Mouse (Mus musculus): ENCODE measurements at regions not wholly inside any gene's neighbourhood (a gene's known extent, or its start where the extent isn't known, plus 50 kb on each side); places are given as distances from the start of the nearest gene placed in this dataset.

DNA sequence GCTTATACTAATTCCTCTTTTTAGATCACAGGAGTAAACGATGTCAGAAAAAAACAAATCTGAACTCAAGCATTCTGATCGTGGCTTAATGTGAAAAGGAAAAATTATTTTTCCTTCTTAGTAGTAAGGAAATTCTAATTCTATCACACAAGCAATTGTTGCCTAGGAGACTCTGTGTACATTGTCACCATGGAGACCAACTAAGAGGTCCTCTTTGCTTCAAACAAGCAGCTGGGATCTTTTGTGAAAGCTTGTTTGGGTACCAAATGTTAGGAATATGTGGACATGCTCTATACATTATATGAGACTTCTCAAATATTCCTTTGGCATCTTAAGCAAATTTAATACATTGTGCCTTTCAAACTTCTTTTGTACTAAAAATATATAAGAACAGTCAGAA lies 345.9 kb upstream of the Atp10a start:
- H3K4me3 ChIP-seq = no peak overlapping the region
- no peaks in the 10 kb centered on the region; the same call in 1 of the 2 replicates for H3K9me3 ChIP-seq (replicated peaks)
- no peaks in the 10 kb centered on the region for H3K27me3 ChIP-seq (replicated peaks)
- no peaks in the 10 kb centered on the region for H3K36me3 ChIP-seq
- H3K4me2 ChIP-seq = no peak overlapping the region
- 62% methylated on average over 2 of the region's 2 CpGs for WGBS
- H3K27ac ChIP-seq (ENCODE audit: poor library complexity, severe bottlenecking) = no peak overlapping the region
- no peak for ATAC-seq (ENCODE audit: insufficient number of reproducible peaks, low FRiP score)
- no peaks in the 10 kb centered on the region for H3K4me1 ChIP-seq (replicated peaks)
- H3K9ac ChIP-seq = no peak overlapping the region

DNA sequence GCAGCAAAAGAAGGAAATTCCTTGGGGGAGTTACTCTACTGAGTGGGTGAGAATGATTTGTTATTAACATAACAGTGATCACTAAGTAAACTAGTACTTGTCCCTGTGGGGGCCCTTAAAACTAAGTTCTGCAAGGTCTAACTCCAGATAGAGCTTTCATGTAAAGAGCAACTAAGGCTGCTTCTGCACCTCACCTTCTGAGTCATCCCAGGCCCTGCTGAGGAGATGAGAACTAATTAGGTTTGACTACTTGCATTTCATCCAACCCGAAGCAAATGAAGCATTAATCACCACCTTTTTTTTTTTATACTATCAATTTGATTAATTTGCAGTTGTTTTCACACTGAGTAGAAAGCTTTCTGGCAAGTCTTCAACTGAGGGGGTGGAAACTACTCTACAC lies 333.6 kb upstream of the Atp10a start:
- no peaks in the 10 kb centered on the region for H3K4me1 ChIP-seq (replicated peaks)
- 44% methylated on average over 1 of the region's 1 CpGs for WGBS
- H3K27me3 ChIP-seq (replicated peaks) = no peaks in the 10 kb centered on the region
- no peak overlapping the region for H3K9ac ChIP-seq
- H3K36me3 ChIP-seq = no peaks in the 10 kb centered on the region
- H3K9me3 ChIP-seq (replicated peaks) = no peaks in the 10 kb centered on the region
- no peak overlapping the region for H3K4me3 ChIP-seq
- H3K27ac ChIP-seq (ENCODE audit: poor library complexity, severe bottlenecking) = no peak overlapping the region
- H3K4me2 ChIP-seq = no peak overlapping the region
- no peak for ATAC-seq (ENCODE audit: insufficient number of reproducible peaks, low FRiP score)

DNA sequence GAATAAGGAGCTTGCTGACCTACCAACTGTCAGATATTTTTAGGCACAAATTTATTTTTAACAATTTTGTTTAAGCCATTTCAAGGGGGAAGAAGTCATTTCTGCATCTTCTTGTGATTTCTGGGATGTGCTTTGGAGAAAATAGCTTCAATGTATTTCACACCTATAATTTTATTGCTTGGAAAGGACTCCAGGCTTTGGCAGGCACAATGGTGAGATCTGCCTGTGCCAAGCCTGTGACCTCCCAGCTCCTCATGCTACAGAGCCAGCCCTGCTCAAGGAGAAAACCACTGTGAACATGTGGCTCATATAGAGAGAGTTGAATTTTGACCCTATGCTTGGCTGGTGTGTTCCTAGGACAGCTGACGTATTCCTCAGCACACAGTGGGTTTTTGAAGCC lies 288.6 kb upstream of the Atp10a start:
- no peak overlapping the region for H3K4me3 ChIP-seq
- ATAC-seq (ENCODE audit: insufficient number of reproducible peaks, low FRiP score) = no peak
- 79% methylated on average over 1 of the region's 1 CpGs for WGBS
- no peaks in the 10 kb centered on the region for H3K36me3 ChIP-seq
- H3K4me2 ChIP-seq = no peak overlapping the region
- H3K9ac ChIP-seq = no peak overlapping the region
- no peaks in the 10 kb centered on the region for H3K27me3 ChIP-seq (replicated peaks)
- no peak overlapping the region for H3K27ac ChIP-seq (ENCODE audit: poor library complexity, severe bottlenecking)
- no peaks in the 10 kb centered on the region for H3K4me1 ChIP-seq (replicated peaks)
- no peaks in the 10 kb centered on the region for H3K9me3 ChIP-seq (replicated peaks)

DNA sequence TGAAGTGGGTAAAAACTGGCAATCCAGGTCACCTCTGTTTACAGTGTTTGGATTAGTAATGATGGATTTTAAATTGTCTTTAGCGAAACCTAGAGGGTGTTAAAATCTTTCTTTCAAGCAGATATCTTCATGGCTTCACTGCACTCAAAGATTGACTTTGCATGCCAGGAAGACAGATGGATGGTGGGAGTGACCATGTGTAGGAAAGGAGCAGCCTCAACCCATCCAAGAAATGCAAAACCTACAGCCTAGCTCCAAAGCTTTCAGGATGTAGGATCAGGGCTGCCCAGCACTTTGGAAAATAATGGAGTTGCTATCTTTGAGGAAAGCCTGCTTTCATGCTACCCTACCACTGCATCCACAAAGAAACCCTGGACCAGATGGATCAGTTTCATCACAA lies 272.6 kb upstream of the Atp10a start:
- Histone ChIP-seq H3K4me2 (no peak overlapping the region), H3K36me3 (no peaks in the 10 kb centered on the region), H3K27me3 (replicated peaks) (no peaks in the 10 kb centered on the region), H3K4me3 (no peak overlapping the region), H3K4me1 (replicated peaks) (no peaks in the 10 kb centered on the region), H3K9me3 (replicated peaks) (no peaks in the 10 kb centered on the region), H3K9ac (no peak overlapping the region), H3K27ac (ENCODE audit: poor library complexity, severe bottlenecking) (no peak overlapping the region)
- 56% methylated on average over 1 of the region's 1 CpGs for WGBS
- ATAC-seq (ENCODE audit: insufficient number of reproducible peaks, low FRiP score) = no peak

DNA sequence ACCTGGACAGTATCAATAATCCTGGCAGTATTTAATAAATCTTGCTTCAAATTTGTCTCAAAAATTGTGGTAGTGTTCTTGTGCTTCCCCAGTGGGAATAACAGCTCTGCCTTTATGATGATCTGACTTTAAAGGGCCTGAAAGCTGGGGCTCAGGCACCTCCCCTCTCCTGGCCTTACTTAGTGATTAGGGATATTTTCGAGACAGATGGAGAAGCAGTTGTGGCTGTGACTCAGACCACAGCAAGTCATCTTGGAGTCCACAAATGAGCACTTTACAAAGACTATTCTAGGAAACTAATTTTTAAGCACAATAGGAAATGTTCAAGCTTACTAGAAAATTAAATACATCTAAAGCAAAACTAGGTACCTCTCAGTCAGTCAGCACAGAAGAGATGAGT lies 267.6 kb upstream of the Atp10a start:
- ATAC-seq (ENCODE audit: insufficient number of reproducible peaks, low FRiP score) = no peak

DNA sequence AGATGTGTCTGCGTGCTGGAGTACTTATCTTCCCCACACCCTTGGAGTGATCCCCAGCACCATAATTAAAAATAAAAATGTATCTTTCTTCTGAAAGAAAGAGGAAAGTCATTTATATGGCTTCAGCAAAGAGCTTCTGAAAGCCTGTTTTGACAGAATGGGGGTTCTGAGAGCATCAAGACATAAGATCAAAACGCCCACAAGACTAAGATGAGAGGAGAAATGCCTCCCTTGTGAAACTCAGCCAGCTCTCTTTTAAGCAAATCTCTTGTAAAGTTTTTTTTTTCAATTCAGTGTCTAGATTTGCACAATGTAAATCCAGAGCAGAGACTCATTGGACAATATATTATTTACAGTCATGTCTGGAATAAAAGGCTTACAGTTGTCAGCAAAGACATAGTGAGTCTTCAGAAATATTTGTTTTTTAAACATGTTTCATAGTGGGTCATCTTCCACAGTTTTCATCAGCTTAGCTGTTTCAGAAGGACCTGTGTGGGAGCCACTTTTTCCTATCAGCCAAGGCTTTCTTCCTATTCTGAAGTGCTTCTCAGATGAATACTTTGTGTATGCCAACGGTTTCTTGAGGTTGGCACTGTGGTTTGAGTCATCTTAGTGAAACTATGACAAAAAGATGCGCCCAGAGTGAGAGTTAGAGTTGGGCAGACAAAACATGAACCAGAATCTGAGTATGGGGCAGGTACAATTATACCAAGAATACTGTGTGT lies 263.4 kb upstream of the Atp10a start:
- Histone ChIP-seq H3K4me1 (replicated peaks) (no peaks in the 10 kb centered on the region), H3K27ac (ENCODE audit: poor library complexity, severe bottlenecking) (no peak overlapping the region), H3K9ac (no peak overlapping the region), H3K36me3 (no peaks in the 10 kb centered on the region), H3K4me3 (no peak overlapping the region), H3K4me2 (no peak overlapping the region), H3K27me3 (replicated peaks) (no peaks in the 10 kb centered on the region), H3K9me3 (replicated peaks) (no peaks in the 10 kb centered on the region)
- WGBS = 80% methylated on average over 4 of the region's 4 CpGs
- no peak for ATAC-seq (ENCODE audit: insufficient number of reproducible peaks, low FRiP score)

More for the DNA sequence above, 267.6 kb upstream of the Atp10a start:
- Histone ChIP-seq H3K27me3 (replicated peaks) (no peaks in the 10 kb centered on the region), H3K4me1 (replicated peaks) (no peaks in the 10 kb centered on the region), H3K27ac (ENCODE audit: poor library complexity, severe bottlenecking) (no peak overlapping the region), H3K9ac (no peak overlapping the region), H3K4me2 (no peak overlapping the region), H3K36me3 (no peaks in the 10 kb centered on the region), H3K4me3 (no peak overlapping the region), H3K9me3 (replicated peaks) (no peaks in the 10 kb centered on the region)
- WGBS = 69% methylated on average over 1 of the region's 1 CpGs

DNA sequence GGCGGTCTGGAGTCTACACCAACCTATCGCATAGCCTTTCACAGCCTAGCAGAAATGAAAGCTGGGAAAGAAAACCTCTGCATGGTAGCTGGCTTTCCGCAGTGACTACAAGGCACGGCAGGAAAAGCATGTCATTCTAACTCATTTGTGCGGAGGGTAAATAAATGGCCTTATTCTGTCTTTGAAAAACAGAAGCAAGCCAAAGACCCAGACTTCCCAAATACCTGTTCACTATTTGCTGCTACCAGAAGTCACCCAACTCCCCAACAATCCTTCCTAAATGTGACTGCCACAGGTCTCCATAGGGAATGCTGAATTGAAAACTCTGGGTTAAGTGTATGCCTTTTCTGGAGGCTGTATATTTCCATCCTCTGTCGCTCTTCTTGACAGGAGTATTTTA lies 258.0 kb upstream of the Atp10a start:
- peak overlapping the region; percentile 79 for H3K9ac ChIP-seq
- H3K9me3 ChIP-seq (replicated peaks) = no peaks in the 10 kb centered on the region
- 26% methylated on average over 6 of the region's 6 CpGs for WGBS
- no peaks in the 10 kb centered on the region for H3K36me3 ChIP-seq
- H3K27me3 ChIP-seq (replicated peaks) = no peaks in the 10 kb centered on the region
- H3K4me3 ChIP-seq = peak overlapping the region; percentile 70
- peak overlapping the region; percentile 93 for H3K27ac ChIP-seq (ENCODE audit: poor library complexity, severe bottlenecking)
- H3K4me1 ChIP-seq (replicated peaks) = peaks cover 11% of the 10 kb centered on the region; the same call in 1 of the 2 replicates
- H3K4me2 ChIP-seq = peak overlapping the region; percentile 61
- no peak for ATAC-seq (ENCODE audit: insufficient number of reproducible peaks, low FRiP score)

DNA sequence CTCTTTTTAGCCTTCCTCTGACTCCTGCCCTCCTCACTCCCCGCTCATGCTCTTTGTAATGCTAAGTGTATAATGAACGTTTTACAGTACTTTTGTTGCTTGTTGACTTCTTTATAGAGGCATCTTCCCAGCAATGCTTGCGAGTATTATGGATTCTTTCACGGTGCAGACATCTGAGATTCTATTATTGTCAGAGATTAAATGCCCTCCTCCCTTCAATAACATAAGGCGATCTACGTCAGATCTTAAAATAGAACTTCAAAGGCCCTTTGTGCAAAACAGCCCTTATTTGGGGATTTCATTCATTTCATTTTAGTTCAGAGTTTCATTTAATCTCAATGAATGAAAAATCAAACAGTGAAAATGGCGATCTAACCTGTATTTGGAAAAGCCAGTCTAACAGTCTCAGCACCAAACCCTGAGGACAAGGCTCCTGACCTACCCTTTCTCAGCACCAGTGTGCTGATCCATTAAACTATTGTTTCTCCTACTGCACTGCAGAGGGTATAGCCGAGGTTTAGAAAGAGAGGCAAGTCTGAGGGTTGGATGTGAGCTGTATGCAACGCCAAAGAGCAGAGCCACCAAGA lies 257.3 kb upstream of the Atp10a start:
- Histone ChIP-seq H3K9ac (peak overlapping the region; percentile 79), H3K27ac (ENCODE audit: poor library complexity, severe bottlenecking) (peak overlapping the region; percentile 93), H3K9me3 (replicated peaks) (no peaks in the 10 kb centered on the region), H3K4me3 (peak overlapping the region; percentile 70), H3K4me1 (replicated peaks) (peaks cover 11% of the 10 kb centered on the region; the same call in 1 of the 2 replicates), H3K27me3 (replicated peaks) (no peaks in the 10 kb centered on the region), H3K36me3 (no peaks in the 10 kb centered on the region), H3K4me2 (peak overlapping the region; percentile 61)
- WGBS = 2% methylated on average over 9 of the region's 9 CpGs
- no peak for ATAC-seq (ENCODE audit: insufficient number of reproducible peaks, low FRiP score)

DNA sequence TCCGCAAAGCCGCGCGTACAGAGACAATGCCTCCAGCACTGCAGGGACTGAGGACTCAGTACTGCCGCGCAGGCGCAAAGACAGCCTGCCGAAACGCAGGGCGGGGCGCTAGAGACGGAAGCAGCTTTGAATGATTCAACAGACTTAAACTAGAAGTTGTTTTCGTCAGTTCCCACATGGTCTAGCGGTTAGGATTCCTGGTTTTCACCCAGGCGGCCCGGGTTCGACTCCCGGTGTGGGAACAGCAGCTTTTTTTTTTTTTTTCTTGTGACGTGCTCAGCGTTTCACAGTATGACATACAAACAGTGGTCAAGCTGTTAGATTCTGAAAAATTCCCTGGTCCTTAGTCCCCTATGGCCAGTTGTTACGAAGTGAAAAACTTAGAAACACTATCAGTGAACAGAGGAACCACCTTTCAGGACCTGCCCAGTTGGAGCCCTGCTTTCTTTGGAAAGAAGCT lies 256.8 kb upstream of the Atp10a start:
- peak overlapping the region; percentile 70 for H3K4me3 ChIP-seq
- under 1% methylated on average over 21 of the region's 21 CpGs for WGBS
- H3K9me3 ChIP-seq (replicated peaks) = no peaks in the 10 kb centered on the region
- H3K4me1 ChIP-seq (replicated peaks) = peaks cover 11% of the 10 kb centered on the region; the same call in 1 of the 2 replicates
- ATAC-seq (ENCODE audit: insufficient number of reproducible peaks, low FRiP score) = peak; percentile 96
- H3K4me2 ChIP-seq = peak overlapping the region; percentile 61
- H3K27ac ChIP-seq (ENCODE audit: poor library complexity, severe bottlenecking) = peak overlapping the region; percentile 93
- H3K36me3 ChIP-seq = no peaks in the 10 kb centered on the region
- peak overlapping the region; percentile 79 for H3K9ac ChIP-seq
- H3K27me3 ChIP-seq (replicated peaks) = no peaks in the 10 kb centered on the region

DNA sequence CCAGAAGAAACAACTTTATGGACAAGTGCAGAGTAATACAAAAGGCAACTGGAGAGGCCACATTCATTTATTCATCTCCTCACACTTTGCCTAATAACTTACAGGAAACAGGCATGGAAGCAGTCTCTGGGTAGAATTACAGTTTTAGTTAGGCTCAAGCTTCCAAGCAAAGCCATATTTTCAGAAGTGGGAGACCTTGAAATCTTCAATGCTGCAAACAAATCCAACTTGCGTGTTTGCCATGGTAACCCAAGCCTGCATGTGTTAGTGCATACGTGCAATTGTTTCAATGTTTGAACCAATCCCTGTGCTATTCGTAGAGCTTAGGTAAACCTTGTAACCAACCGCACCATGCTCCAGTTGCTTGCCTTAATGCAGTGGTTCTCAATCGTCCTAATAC lies 256.3 kb upstream of the Atp10a start:
- peak overlapping the region; percentile 61 for H3K4me2 ChIP-seq
- H3K4me3 ChIP-seq = peak overlapping the region; percentile 70
- no peak for ATAC-seq (ENCODE audit: insufficient number of reproducible peaks, low FRiP score)
- no peaks in the 10 kb centered on the region for H3K27me3 ChIP-seq (replicated peaks)
- no peak overlapping the region for H3K27ac ChIP-seq (ENCODE audit: poor library complexity, severe bottlenecking)
- H3K36me3 ChIP-seq = no peaks in the 10 kb centered on the region
- 57% methylated on average over 5 of the region's 5 CpGs for WGBS
- peaks cover 11% of the 10 kb centered on the region; the same call in 1 of the 2 replicates for H3K4me1 ChIP-seq (replicated peaks)
- H3K9me3 ChIP-seq (replicated peaks) = no peaks in the 10 kb centered on the region
- H3K9ac ChIP-seq = peak overlapping the region; percentile 55

DNA sequence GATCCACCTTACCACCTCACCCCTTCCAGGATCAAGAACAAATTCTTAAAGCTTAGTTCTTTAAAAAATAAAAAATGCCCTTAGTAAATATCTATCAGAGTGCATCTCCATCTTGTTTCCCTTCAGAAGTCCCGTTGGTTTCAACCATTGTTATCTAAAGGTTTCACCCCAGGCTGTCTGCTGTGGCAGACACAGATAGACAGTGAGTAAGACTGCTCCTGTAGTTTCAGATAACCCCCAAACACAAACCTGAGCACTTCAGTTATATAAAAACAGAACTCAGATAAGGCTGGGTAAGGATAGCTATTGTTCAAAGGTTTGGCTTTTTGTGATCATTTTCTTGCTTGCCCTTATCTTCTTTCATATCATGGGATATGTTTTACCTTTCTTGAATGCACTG lies 255.4 kb upstream of the Atp10a start:
- ATAC-seq (ENCODE audit: insufficient number of reproducible peaks, low FRiP score) = no peak
- 13% methylated on average over 1 of the region's 1 CpGs for WGBS
- H3K36me3 ChIP-seq = no peaks in the 10 kb centered on the region
- no peak overlapping the region for H3K9ac ChIP-seq
- H3K4me3 ChIP-seq = no peak overlapping the region
- no peak overlapping the region for H3K4me2 ChIP-seq
- H3K27me3 ChIP-seq (replicated peaks) = no peaks in the 10 kb centered on the region
- H3K27ac ChIP-seq (ENCODE audit: poor library complexity, severe bottlenecking) = no peak overlapping the region
- H3K9me3 ChIP-seq (replicated peaks) = no peaks in the 10 kb centered on the region
- H3K4me1 ChIP-seq (replicated peaks) = peaks cover 11% of the 10 kb centered on the region; the same call in 1 of the 2 replicates
